Mouse (Mus musculus): ENCODE results near the gene Pspc1.

Pspc1 gene

DNA sequence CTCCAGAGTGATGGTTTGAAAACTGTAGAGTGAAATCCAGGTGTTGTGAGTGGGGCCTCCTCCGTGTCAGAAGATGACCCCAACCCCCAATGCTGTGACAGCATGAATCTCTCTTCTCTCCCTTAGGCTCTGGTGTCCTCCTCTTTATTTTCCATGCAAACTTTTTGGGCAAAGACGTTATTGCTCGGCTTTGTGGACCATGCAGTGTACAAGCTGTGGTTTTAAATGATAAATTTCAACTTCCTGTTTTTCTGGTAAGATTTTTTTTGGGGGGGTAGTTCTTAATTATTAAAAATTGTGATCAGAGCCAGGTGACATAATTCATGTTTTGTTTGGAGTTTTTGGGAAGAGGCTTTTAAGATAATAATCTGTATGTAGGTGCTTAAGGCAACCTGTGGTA lies 82.6 kb downstream of the Pspc1 start:
- DNase-seq, result no peak

DNA sequence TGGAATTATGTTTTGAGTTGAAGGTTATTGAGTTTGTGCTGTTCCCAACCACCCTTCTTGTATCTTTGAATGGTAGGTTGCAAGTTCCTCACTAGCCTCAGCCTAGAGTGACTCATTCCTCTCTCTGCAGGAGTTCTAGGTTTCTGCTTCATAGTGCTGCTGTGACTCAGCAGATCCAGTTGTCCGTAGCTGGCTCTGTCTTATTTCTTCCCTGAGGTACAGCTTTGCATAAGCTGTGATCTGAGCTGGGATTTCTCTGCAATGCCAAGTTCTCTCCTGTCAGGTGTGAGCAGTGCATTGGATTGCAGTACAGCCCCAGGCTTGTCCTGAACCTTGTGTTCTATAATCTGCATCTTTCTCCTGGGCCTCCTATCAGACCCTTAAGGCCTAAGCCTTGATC lies 88.3 kb downstream of the Pspc1 start:
- DNase-seq, result no peak

- DNase-seq, result no peak
Measured at GRCm38 (mm10) chr14:56689116-56689515, 89.0 kb downstream of the Pspc1 start.

GRCm38 (mm10) chr14:56685426-56685825 lies 92.7 kb downstream of the Pspc1 start:
- no peak for DNase-seq
